Mouse (Mus musculus) forebrain, embryonic 13.5 days (tissue): ENCODE data around the gene Six6. TPM values are rescaled to one million over a fixed set of nuclear protein-coding genes. Genes with fewer than 3 reads are reported as not detected.

Source experiments
- ATAC-seq: fragments of 200-750 bp; cut with Nextera tagmentation; 2 replicates; pipeline ENCODE4 v1.8.0; 2017
- H3K27ac ChIP-seq: fragments of 300-500 bp; sonication (generic); 2 replicates; pipeline ENCODE4 v1.5.1; 2015; ENCODE audit warnings: inconsistent platforms, mild to moderate bottlenecking, moderate library complexity
- H3K27me3 ChIP-seq: fragments of 300-500 bp; sonication (generic); 2 replicates; pipeline ENCODE4 v1.6.1; 2015; ENCODE audit warnings: mild to moderate bottlenecking, inconsistent platforms
- H3K36me3 ChIP-seq: fragments of 300-500 bp; sonication (generic); 2 replicates; pipeline ENCODE4 v1.6.1; 2015; ENCODE audit warnings: mild to moderate bottlenecking, inconsistent platforms; ENCODE audit not compliant: poor library complexity, severe bottlenecking
- H3K4me1 ChIP-seq: fragments of 300-500 bp; sonication (generic); 2 replicates; pipeline ENCODE4 v1.6.1; 2015; ENCODE audit warnings: inconsistent platforms
- H3K4me2 ChIP-seq: fragments of 300-500 bp; sonication (generic); 2 replicates; pipeline ENCODE4 v1.6.1; 2015; ENCODE audit warnings: inconsistent platforms, mild to moderate bottlenecking, moderate library complexity
- H3K4me3 ChIP-seq: fragments of 300-500 bp; sonication (generic); 2 replicates; pipeline ENCODE4 v1.5.1; 2015; ENCODE audit warnings: mild to moderate bottlenecking, inconsistent platforms
- H3K9ac ChIP-seq: fragments of 300-500 bp; sonication (generic); 2 replicates; pipeline ENCODE4 v1.6.1; 2015; ENCODE audit warnings: mild to moderate bottlenecking, inconsistent platforms
- H3K9me3 ChIP-seq: fragments of 300-500 bp; sonication (generic); replicated peaks from 2 replicates; pipeline ENCODE4 v1.6.1; 2016; ENCODE audit warnings: inconsistent platforms
- WGBS: fragments of 180-500 bp; shearing (Covaris S2); methylation state at CpG from one replicate; pipeline ENCODE4 v1.1.7; 2015; 5-methylcytosine and 5-hydroxymethylcytosine counted together
- polyA plus RNA-seq: library from polyadenylated mRNA; unstranded; fragments of >200 nt; fragmentation: Nextera tagmentation; extraction: Ambion mirVana; gene quantifications from 2 replicates; pipeline ENCODE4 v1.2.1, GENCODE M21; 2015

The Six6 gene
- polyA plus RNA-seq, 1 experiment from 2014 or later = 2.9 TPM

DNA sequence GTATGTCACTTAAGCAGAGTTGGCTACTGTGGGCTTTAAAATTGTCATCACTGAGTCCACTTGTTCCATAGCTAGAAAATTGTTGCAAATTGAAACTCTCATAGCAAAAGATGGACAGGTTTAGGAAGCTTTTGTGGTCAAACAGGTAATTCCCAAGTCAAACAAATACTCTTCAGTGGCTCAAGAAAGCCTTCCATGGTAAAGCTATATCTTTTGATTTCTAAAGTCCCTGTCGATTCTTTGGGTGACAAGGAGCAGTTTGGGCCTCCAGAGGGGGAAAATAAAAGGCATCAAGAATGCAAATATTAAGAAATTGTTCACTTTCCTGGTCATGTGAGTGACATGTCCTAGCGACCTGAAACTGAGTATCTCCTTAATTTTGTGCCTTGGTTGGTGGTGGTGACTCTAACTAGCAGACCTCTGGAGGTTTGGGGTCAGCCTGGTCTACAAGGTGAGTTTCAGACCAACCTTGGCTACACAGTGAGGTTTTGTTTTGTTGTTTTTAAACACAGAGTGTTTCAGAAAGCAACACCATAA lies 4.0 kb downstream of the Six6 start:
- Histone ChIP-seq H3K27me3 (peaks cover 97% of the 10 kb centered on the region), H3K36me3 (no peaks in the 10 kb centered on the region), H3K9me3 (no peaks in the 10 kb centered on the region), H3K27ac (no peak overlapping the region), H3K4me1 (peaks cover 19% of the 10 kb centered on the region), H3K4me2 (no peak overlapping the region), H3K9ac (no peak overlapping the region), H3K4me3 (no peak overlapping the region)
- WGBS = 11% methylated on average over 2 of the region's 2 CpGs
- no peak for ATAC-seq

DNA sequence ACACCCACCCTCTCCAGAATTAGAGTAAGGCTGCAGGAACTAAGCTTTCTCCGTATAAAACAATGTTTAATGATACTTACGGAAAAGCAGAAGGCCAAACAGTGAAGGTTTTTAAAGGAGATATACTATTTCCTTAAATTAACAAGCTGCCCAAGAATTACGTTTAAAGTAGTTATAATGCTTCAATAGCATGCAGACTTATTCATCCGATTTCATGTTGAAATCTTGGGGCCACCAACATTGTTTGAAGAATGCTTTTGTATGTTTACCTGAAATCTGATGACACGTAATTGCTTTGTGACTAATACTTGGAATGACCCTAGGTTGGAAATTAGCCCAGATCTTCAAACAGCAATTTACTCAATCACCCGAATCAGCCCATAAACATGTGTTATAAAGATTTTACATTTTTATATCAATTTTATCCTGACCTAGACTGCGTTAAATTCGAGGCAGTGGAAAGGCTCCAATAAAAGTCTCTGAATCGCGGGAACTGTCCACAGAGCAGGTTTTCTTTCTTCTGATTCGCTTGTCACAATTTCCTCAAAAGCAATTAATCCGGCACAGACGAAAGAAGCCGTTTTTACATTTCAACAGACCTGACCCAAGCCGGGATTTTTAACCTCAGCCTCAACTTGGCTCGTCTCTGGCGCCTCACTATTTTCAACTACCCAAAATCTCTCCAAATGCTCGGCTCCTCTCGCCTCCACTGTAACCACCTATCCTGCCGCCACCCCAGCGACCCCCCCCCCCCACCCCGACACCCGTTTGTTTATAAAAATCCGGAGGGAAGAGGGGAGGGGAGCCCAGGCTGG lies 4.9 kb downstream of the Six6 start:
- WGBS = under 1% methylated on average over 24 of the region's 24 CpGs
- H3K9ac ChIP-seq = peak overlapping the region; percentile 26; the same call in 1 of the 2 replicates
- H3K4me3 ChIP-seq = peak overlapping the region; percentile 38
- no peaks in the 10 kb centered on the region for H3K9me3 ChIP-seq
- H3K27ac ChIP-seq = no peak overlapping the region
- ATAC-seq = no peak
- no peaks in the 10 kb centered on the region for H3K36me3 ChIP-seq
- H3K4me2 ChIP-seq = peak overlapping the region; percentile 63
- H3K27me3 ChIP-seq = peaks cover 97% of the 10 kb centered on the region
- H3K4me1 ChIP-seq = peaks cover 15% of the 10 kb centered on the region

DNA sequence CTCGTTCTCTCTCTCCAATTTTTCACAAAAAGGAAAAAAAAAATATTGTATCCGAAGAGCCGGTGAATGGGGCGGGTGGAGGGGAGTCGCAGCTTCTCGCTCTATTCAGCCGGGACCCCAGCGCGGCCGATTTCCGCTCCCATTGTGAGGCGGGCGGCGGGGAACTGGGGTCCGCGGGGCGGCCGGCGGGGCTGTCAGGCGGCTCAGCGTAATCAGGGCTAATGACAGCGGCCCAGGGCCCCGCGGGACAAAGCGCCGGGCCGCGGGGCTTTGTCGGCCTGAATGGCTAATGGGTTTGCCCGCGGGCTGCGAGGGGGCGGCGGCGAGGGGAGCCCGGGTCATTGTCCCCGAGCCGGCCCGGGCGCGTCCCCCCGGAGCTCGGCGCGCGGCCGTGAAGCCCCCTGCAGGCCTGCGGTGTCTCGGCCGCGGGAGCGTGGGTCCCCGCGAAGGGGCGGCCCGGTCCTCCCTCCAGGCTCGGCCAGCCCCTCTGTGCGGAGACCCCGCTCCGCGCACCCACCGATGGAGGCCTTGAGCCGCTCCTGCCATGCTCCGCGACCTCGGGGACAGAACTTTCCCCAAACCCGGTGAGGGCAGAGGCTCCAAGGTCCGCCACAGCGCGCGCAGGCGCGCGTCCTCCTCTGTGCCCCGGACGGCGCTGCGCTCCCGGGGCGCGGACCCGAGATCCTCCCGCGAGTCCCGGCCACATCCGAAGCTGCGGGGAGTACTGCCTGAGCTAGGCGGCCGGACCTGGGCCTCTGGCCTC lies 5.8 kb downstream of the Six6 start:
- no peaks in the 10 kb centered on the region for H3K9me3 ChIP-seq
- H3K36me3 ChIP-seq = no peaks in the 10 kb centered on the region
- under 1% methylated on average over 53 of the region's 89 CpGs for WGBS
- H3K4me2 ChIP-seq = peak overlapping the region; percentile 63
- H3K4me1 ChIP-seq = peaks cover 10% of the 10 kb centered on the region
- no peak overlapping the region for H3K27ac ChIP-seq
- H3K9ac ChIP-seq = peak overlapping the region; percentile 34; the same call in 1 of the 2 replicates
- H3K4me3 ChIP-seq = peak overlapping the region; percentile 38
- ATAC-seq = peak; percentile 78; the same call in 1 of the 2 replicates
- peaks cover 97% of the 10 kb centered on the region for H3K27me3 ChIP-seq

DNA sequence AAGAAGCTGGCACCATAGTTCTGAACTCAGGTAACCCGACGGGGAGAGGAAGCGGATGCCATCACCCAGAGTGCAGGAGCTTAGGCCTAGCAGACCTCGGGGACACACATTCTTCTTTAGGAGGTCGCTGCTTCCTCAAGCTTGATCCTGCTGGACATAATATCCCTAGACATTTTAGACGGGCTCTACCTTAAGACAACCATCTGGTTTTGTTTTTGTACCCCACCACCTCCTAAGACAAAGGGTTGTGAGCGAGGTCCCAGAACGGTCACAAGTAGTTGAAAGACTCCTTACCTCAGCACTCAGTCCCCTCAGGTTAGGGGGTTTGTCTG lies 6.3 kb downstream of the Six6 start:
- H3K27ac ChIP-seq = no peak overlapping the region
- WGBS = 1% methylated on average over 8 of the region's 8 CpGs
- H3K9me3 ChIP-seq = no peaks in the 10 kb centered on the region
- no peak overlapping the region for H3K9ac ChIP-seq
- peaks cover 95% of the 10 kb centered on the region for H3K27me3 ChIP-seq
- H3K4me3 ChIP-seq = peak overlapping the region; percentile 38
- no peaks in the 10 kb centered on the region for H3K36me3 ChIP-seq
- H3K4me1 ChIP-seq = peaks cover 10% of the 10 kb centered on the region
- ATAC-seq = no peak
- H3K4me2 ChIP-seq = peak overlapping the region; percentile 63

DNA sequence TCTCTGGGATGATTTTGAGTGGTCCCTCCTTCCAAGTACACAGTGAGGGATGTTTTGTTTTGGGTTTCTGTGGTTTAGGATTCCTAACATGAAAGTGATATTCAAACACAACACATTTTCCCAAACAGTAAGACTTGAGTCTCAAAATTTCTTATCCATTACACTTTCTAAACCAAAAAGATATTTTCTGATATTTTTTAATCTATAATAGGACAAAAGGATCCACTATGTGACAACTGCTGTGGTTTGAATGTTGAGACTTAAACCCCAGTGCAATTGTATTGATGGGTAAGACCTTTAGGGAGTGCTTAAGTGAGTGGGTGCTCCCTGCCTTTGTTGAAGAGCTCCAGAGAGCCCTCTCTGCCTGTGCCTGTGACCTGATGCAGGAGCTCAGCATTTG lies 7.1 kb downstream of the Six6 start:
- H3K9ac ChIP-seq = no peak overlapping the region
- no peaks in the 10 kb centered on the region for H3K36me3 ChIP-seq
- no peaks in the 10 kb centered on the region for H3K9me3 ChIP-seq
- no peak overlapping the region for H3K4me3 ChIP-seq
- no peak overlapping the region for H3K4me2 ChIP-seq
- H3K27me3 ChIP-seq = peaks cover 94% of the 10 kb centered on the region
- H3K27ac ChIP-seq = no peak overlapping the region
- no peak for ATAC-seq
- H3K4me1 ChIP-seq = peaks cover 10% of the 10 kb centered on the region

DNA sequence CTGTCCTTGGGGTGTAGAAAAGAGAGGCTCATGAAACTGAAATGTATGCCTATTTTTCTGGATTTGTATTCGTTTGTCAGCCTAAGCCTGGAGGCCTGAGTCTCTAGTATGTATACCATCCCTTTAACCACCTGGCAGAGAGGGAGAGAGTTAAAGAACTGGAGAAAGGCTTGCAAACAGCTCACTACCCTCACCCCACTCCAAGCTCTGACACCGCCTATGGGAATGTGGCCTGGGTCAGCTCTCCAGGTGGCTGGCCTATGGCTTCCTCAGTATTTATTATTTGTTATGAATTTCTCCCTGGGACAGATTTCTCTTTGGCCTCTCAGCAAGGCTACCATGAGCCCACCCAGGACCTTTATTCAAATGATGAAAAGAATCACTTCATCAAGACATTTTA lies 7.6 kb downstream of the Six6 start:
- no peak overlapping the region for H3K27ac ChIP-seq
- H3K9me3 ChIP-seq = no peaks in the 10 kb centered on the region
- peaks cover 92% of the 10 kb centered on the region for H3K27me3 ChIP-seq
- no peak overlapping the region for H3K9ac ChIP-seq
- no peaks in the 10 kb centered on the region for H3K36me3 ChIP-seq
- no peak for ATAC-seq
- 23% methylated on average over 2 of the region's 2 CpGs for WGBS
- no peak overlapping the region for H3K4me2 ChIP-seq
- H3K4me3 ChIP-seq = no peak overlapping the region
- peaks cover 10% of the 10 kb centered on the region for H3K4me1 ChIP-seq

DNA sequence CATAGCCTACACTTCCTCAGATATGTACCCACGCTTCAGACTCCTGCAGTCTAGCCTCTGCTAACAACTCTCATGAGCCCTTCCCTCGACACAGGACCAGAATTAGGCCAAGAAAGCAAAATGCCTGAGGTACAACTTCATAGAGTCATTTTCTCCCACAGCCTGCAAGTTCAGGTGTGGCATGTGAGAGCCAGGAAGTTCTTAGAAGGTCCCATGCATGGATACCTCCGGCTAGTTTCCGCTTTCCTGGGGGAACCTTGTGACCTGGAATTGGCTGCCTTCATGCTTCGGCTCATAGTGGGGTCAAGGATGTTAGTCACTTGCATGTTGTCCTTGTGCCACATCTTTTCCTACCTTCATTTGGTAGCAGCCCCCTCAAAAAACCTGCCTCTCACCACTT lies 13.4 kb downstream of the Six6 start:
- H3K4me3 ChIP-seq = no peak overlapping the region
- H3K27ac ChIP-seq = no peak overlapping the region
- no peak overlapping the region for H3K9ac ChIP-seq
- no peak for ATAC-seq
- peaks cover 78% of the 10 kb centered on the region for H3K27me3 ChIP-seq
- no peaks in the 10 kb centered on the region for H3K4me1 ChIP-seq
- no peak overlapping the region for H3K4me2 ChIP-seq
- WGBS = 84% methylated on average over 5 of the region's 5 CpGs
- no peaks in the 10 kb centered on the region for H3K36me3 ChIP-seq
- no peaks in the 10 kb centered on the region for H3K9me3 ChIP-seq

DNA sequence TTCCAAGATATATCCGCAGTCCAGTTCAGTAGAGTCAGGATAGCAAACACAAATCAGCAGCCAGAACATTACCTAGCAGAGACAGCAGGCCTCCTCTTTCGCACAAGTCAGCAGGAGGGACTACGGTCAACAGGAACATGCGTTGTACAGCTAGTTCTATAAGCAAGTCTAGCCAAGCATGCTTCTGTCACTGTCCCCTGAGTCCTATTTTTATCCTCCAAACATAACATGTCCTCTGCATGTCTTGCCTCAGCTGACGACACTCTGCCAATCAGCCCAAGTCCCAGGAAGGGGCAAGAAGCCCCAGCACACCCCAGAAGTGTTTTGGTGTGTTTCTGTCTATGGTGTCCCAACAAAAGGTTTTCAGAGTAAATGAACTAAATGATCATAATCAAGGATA lies 14.2 kb downstream of the Six6 start:
- H3K4me1 ChIP-seq = no peaks in the 10 kb centered on the region
- H3K27me3 ChIP-seq = peaks cover 76% of the 10 kb centered on the region
- no peak overlapping the region for H3K4me3 ChIP-seq
- no peak for ATAC-seq
- H3K27ac ChIP-seq = no peak overlapping the region
- no peak overlapping the region for H3K9ac ChIP-seq
- no peaks in the 10 kb centered on the region for H3K9me3 ChIP-seq
- H3K36me3 ChIP-seq = no peaks in the 10 kb centered on the region
- no peak overlapping the region for H3K4me2 ChIP-seq
- WGBS = 86% methylated on average over 5 of the region's 5 CpGs

DNA sequence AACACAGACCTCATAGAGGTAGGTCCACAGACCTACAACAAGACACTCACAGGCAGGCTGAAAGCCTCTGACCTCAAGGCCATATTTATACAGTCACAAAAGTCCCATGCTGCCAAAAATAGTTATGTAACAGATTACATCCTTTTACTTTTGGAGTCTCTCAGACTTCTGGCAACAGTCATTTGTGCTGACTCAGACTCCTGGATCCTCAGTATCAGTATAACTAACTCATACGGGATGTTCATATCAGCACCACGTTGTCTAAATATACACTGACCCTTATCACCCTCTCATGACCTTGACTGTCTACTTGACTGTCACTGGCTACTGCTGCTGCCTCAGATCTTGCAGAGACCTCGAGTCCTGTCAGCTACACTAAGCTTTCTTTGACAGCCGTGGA lies 15.2 kb downstream of the Six6 start:
- Histone ChIP-seq H3K4me1 (no peaks in the 10 kb centered on the region), H3K4me2 (no peak overlapping the region), H3K27ac (no peak overlapping the region), H3K9me3 (no peaks in the 10 kb centered on the region), H3K9ac (no peak overlapping the region), H3K4me3 (no peak overlapping the region), H3K36me3 (no peaks in the 10 kb centered on the region), H3K27me3 (peaks cover 74% of the 10 kb centered on the region)
- no peak for ATAC-seq
- 82% methylated on average over 4 of the region's 4 CpGs for WGBS

DNA sequence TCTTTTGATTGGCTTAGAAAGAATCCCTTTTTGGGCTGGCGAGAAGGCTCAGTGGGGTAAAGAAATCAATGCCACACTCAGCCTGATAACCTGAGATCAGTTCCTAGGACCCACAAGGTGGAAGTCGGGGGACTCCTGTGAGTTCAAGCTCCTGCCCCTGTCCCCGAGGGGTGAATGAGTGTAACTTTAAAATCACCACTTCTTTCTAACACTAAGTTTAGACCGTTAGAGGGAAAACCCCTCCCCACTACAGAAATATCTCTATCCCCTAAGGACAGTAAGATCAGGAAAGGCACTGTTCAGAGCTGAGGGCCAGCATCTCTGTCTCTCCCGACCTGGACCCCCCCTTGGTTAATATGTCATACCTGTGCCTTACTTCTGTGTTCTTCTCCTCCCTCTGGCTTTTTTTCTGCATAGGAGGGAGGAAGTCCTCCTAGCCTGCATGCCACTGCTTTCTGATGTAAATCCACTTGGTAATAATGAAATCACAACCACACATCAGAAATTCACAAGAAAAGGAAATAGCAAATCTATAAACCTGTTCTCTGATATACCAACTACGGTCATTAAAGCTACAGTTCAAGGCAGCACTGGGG lies 18.2 kb downstream of the Six6 start:
- Histone ChIP-seq H3K36me3 (no peaks in the 10 kb centered on the region), H3K4me3 (no peak overlapping the region), H3K27ac (no peak overlapping the region), H3K9me3 (no peaks in the 10 kb centered on the region), H3K4me1 (no peaks in the 10 kb centered on the region), H3K9ac (no peak overlapping the region), H3K4me2 (no peak overlapping the region), H3K27me3 (peaks cover 49% of the 10 kb centered on the region)
- ATAC-seq = no peak
- 73% methylated on average over 6 of the region's 6 CpGs for WGBS

DNA sequence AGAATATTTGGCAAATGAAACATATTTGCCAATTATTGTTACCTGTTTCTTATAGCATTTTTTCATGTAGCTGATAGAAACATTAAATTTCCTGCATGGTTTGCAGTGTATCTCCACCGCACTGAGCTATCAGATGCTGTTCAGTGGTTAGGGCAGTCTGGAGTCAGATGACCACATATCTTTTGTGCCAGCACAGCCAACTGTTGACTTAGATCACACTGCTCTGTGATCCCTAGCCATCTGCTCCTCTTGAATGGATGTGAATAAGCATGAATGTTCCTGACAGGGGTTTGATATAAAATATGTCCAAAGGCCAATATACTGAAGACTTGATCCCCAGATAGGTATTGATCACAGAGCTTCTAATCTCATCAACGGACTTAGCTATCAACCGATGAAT lies 18.8 kb downstream of the Six6 start:
- no peaks in the 10 kb centered on the region for H3K36me3 ChIP-seq
- peaks cover 44% of the 10 kb centered on the region for H3K27me3 ChIP-seq
- 90% methylated on average over 3 of the region's 3 CpGs for WGBS
- H3K27ac ChIP-seq = no peak overlapping the region
- no peak overlapping the region for H3K4me2 ChIP-seq
- H3K9ac ChIP-seq = no peak overlapping the region
- ATAC-seq = no peak
- H3K9me3 ChIP-seq = no peaks in the 10 kb centered on the region
- no peaks in the 10 kb centered on the region for H3K4me1 ChIP-seq
- H3K4me3 ChIP-seq = no peak overlapping the region

DNA sequence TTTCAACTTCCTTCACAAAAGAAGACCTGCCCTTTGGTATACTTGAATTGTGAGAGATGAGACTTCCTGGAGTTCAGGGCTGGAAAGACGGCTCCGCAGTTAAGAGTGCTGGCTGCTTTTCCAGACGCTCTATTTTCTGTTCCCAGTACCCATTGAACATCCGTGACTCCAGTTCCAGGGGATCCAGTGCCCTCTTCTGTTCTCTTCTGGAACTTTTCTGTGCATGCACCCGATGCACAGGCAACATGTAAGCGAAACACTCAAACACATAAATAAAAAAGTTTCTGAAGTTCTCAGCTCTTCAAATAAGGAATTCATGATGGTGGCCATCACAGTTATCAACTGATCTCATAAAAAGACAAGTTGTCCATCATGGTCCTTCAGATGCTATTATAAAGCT lies 23.1 kb downstream of the Six6 start:
- Histone ChIP-seq H3K4me2 (no peak overlapping the region), H3K9ac (no peak overlapping the region), H3K4me1 (no peaks in the 10 kb centered on the region), H3K27ac (no peak overlapping the region), H3K27me3 (peaks cover 24% of the 10 kb centered on the region), H3K36me3 (no peaks in the 10 kb centered on the region), H3K4me3 (no peak overlapping the region), H3K9me3 (no peaks in the 10 kb centered on the region)
- ATAC-seq = no peak
- WGBS = 53% methylated on average over 6 of the region's 6 CpGs
